Mouse (Mus musculus): ENCODE measurements around the gene Col6a4.

Gene Col6a4

GRCm38 (mm10) chr9:106096683-106097082 is at the start of gene Col6a4:
Gene Col6a4, minus strand, starts transcription at chr9:106096783.
- no peak for DNase-seq (ENCODE audit: low read depth, low spot score)

- no peak for DNase-seq (ENCODE audit: low read depth, low spot score)
These were observed 49.0 kb upstream of the Col6a4 start for GRCm38 (mm10) chr9:106145582-106145981.

GRCm38 (mm10) chr9:106144176-106144575 is 47.6 kb upstream of the Col6a4 start:
- DNase-seq (ENCODE audit: low read depth, low spot score), result no peak

- no peak for DNase-seq (ENCODE audit: low read depth, low spot score)
These were observed 45.4 kb upstream of the Col6a4 start for GRCm38 (mm10) chr9:106141955-106142354.

GRCm38 (mm10) chr9:106139763-106140162 is 43.2 kb upstream of the Col6a4 start:
- DNase-seq (ENCODE audit: low read depth, low spot score), result no peak

- DNase-seq (ENCODE audit: low read depth, low spot score), result no peak
These were observed 41.2 kb upstream of the Col6a4 start for GRCm38 (mm10) chr9:106137671-106138216.

- DNase-seq (ENCODE audit: low read depth, low spot score), result no peak
These were observed 33.7 kb upstream of the Col6a4 start for GRCm38 (mm10) chr9:106130250-106130649.

- no peak for DNase-seq (ENCODE audit: low read depth, low spot score)
These were observed 32.5 kb upstream of the Col6a4 start for GRCm38 (mm10) chr9:106129072-106129471.

- peak; percentile 44 for DNase-seq (ENCODE audit: low read depth, low spot score)
These were observed 30.2 kb upstream of the Col6a4 start for GRCm38 (mm10) chr9:106126786-106127251.

GRCm38 (mm10) chr9:106123599-106123998 is 27.0 kb upstream of the Col6a4 start:
- DNase-seq (ENCODE audit: low read depth, low spot score), result peak; percentile 63

GRCm38 (mm10) chr9:106119075-106119474 is 22.5 kb upstream of the Col6a4 start:
- DNase-seq (ENCODE audit: low read depth, low spot score), result no peak

- peak; percentile 62 for DNase-seq (ENCODE audit: low read depth, low spot score)
These were observed 19.3 kb upstream of the Col6a4 start for GRCm38 (mm10) chr9:106115801-106116424.

- DNase-seq (ENCODE audit: low read depth, low spot score), result peak; percentile 81
These were observed 16.3 kb upstream of the Col6a4 start for GRCm38 (mm10) chr9:106112770-106113423.

- peak; percentile 67 for DNase-seq (ENCODE audit: low read depth, low spot score)
These were observed 9.7 kb upstream of the Col6a4 start for GRCm38 (mm10) chr9:106106241-106106640.

GRCm38 (mm10) chr9:106104401-106104800 is 7.8 kb upstream of the Col6a4 start:
- DNase-seq (ENCODE audit: low read depth, low spot score), result no peak

GRCm38 (mm10) chr9:106101166-106101565 is 4.6 kb upstream of the Col6a4 start:
- DNase-seq (ENCODE audit: low read depth, low spot score), result peak; percentile 65

GRCm38 (mm10) chr9:106100262-106100661 is 3.7 kb upstream of the Col6a4 start:
- DNase-seq (ENCODE audit: low read depth, low spot score), result no peak

- peak; percentile 35 for DNase-seq (ENCODE audit: low read depth, low spot score)
These were observed 2.9 kb upstream of the Col6a4 start for GRCm38 (mm10) chr9:106099379-106100021.

- no peak for DNase-seq (ENCODE audit: low read depth, low spot score)
These were observed 15.1 kb downstream of the Col6a4 start for GRCm38 (mm10) chr9:106081528-106081927.

- peak; percentile 89 for DNase-seq (ENCODE audit: low read depth, low spot score)
These were observed 16.1 kb downstream of the Col6a4 start for GRCm38 (mm10) chr9:106080261-106081033.

- no peak for DNase-seq (ENCODE audit: low read depth, low spot score)
These were observed 18.6 kb downstream of the Col6a4 start for GRCm38 (mm10) chr9:106077953-106078352.

GRCm38 (mm10) chr9:106076234-106076633 is 20.3 kb downstream of the Col6a4 start:
- DNase-seq (ENCODE audit: low read depth, low spot score), result no peak
